Mouse (Mus musculus) megakaryocyte, adult 5-6 weeks (primary cell): ENCODE data around the gene Oca2. TPM values are rescaled to one million over a fixed set of nuclear protein-coding genes. Genes with fewer than 3 reads are reported as not detected.

Source experiments
- ATAC-seq: 2 replicates; pipeline ENCODE4 v1.8.0; 2016; ENCODE audit warnings: mild to moderate bottlenecking, inconsistent platforms; ENCODE audit not compliant: poor library complexity, severe bottlenecking
- total RNA-seq, 2 experiments: library from RNA; stranded (forward) in 1 of 2; stranded (reverse) in 1 of 2; fragments of 153-499, 151-499 nt in 1 of 2; fragments of 221-1000, 200-1000 nt in 1 of 2; gene quantifications; 2 replicates each; pipeline versions ENCODE4 v1.2.3 to v1.2.4; 2015 to 2017

The Oca2 gene
- total RNA-seq (2015) (not detected in 2 replicates), total RNA-seq (2017) (not detected in 2 replicates)

DNA sequence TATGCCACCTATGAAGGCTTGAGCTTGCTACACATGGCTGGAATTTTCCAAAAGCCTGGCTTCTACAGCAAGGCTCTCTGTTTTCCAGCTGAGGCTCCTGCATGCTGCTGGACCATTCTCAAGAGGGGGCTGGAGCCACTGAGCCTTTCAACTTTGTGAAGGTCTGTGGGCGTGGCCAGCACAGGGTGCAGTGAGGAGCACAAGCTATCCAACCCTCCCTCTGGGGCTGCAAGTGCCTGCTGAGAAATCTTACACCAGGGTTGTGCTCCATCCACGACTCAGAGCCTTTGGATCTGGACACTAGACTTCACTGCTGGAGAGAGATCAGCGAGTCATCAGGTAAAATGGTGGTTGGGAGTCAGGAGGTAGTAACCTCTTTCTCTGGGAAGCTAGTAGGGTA lies at the start of gene Oca2:
Oca2 (plus strand) TSS at position 218 of the 400 bp plus-strand sequence.
- no peak for ATAC-seq

DNA sequence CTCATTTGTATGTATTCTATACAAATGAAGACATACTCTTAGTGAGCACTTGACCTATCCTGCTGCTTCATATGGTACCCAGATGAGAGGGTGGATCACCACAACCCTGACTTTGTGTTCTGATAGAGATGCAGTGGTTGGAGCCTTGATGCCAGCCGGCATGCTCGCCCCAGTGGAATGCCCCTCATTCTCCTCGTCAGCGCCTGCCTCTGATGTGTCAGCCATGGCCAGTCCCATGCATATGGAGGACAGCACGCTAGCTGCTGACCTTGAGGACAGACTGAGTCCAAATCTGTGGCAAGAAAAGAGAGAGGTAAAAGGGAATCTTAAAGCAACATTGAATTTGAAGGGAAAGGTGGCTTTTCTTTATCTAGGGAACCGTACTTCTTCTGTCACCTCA lies 48.5 kb upstream of the Oca2 start:
- no peak for ATAC-seq

DNA sequence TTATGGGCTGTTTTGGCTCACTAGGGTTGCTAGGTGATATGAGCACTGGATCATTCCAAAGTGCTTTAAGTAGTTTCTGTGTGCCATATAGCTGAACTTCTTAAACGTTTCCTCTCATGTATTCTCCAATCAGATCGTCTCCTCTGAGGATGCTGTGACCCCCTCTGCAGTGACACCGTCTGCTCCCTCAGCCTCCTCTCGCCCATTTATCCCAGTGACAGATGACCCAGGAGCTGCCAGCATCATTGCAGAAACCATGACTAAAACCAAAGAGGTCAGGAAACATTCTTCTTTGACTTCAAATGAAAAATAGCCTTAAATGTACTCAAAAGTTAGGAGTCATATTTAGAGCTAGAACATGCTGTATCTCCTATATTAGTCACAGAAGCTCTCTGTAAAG lies 47.9 kb upstream of the Oca2 start:
- no peak for ATAC-seq

DNA sequence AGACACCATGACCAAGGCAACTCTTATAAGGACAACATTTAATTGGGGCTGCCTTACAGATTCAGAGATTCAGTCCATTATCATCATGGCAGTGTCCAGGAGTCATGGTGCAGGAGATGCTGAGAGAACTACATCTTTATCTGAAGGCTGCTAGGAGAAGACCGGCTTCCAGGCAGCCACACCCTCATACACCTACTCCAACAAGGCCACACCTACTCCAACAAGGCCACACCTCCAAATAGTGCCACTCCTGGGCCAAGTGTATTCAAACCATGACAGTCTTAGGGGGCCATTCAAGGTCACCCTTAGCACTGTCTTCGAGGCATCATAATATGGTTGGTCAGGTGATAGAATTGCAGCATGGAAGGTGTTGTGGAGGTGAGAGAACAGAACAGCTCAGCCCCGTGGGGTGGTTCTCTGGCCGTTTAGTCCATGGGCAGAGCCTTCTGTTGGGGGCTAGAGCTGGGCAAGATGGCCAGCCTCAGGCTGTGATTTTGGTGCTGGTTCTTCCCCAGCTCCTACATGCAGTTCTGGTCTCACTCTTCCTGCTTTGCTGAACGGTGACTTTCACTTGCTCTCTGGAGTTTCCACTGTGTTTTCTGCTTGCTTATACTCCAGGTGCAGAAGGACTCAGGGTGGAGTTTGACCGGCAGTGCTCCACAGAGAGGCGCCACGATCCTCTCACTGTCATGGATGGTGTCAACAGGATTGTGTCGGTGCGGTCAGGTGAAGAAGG lies 37.9 kb upstream of the Oca2 start:
- no peak for ATAC-seq

DNA sequence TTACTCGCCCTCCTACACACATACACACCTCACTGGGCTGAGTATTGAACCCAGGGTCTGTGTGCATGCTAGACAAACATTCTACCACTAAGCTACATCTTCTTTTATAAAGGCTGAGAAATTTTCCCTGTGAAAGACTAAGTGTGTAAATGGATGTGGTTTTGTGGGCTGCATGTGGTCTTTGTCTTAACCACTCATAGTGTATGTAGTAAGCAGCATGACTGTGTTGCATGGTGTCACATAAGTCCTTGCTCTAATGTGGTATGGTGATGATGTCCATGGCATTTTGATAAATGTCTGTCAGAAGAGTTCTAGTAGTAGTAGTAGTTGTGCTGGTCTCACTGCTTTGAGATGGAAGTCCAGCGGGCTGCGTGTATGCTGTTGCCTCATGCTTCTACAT lies 36.7 kb upstream of the Oca2 start:
- ATAC-seq, result peak; percentile 65

DNA sequence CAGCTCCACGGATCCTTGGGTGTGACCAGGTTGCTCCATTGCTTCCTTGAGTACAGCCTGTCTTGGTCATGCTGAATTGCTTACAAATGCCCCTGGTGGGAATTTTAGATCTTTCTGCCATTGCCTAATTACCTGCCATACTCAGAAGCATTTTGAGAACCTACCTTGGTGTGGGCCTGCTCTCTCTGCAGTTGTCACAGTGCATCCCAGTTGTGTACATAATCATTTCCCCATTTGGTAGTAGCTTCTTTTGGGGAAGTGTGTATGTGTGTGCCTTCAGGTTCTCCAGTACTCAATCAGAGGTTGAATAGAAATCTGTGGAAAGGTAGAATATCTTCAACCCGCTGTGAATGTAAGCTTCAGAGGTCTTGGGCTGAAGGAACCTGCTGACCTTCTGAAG lies 36.3 kb upstream of the Oca2 start:
- peak; percentile 67 for ATAC-seq

DNA sequence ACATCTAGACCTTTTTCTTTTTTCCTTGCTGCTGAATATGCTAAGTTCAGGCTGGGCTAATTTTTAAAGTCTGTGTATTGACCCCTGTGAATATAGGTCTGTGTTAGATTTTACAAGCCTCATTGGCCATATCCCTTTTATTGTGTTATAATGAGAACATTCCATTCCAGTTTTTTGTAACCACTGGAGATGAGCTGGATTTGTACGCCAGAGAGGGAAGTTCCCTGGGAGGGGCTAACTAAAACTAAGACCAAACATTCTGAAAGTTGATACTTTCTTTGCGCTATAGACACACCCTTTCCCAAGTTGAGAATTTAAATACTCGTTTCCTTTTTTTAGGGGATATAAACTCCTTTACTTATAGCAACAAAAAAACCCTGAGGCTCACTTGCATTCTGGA lies 34.7 kb upstream of the Oca2 start:
- no peak for ATAC-seq

DNA sequence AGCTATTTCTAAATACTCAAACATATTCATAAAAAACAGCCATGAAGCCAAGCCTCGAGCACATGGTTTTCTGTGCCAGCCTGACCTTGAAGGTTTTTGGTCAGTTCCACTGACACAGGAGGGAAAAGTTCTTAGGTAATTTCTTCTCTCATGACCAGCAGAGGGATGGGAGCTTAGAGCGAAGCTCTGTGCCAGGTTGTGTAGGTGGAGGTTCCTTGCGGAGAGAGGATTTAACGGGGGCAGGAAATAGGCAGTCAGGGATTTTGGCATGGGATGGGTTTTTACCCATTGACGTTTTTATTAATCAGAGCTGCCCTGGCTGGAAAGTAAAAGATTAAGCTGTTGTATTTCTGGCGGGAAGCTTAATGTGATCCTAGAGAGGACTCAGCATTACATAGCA lies 18.7 kb upstream of the Oca2 start:
- no peak for ATAC-seq

DNA sequence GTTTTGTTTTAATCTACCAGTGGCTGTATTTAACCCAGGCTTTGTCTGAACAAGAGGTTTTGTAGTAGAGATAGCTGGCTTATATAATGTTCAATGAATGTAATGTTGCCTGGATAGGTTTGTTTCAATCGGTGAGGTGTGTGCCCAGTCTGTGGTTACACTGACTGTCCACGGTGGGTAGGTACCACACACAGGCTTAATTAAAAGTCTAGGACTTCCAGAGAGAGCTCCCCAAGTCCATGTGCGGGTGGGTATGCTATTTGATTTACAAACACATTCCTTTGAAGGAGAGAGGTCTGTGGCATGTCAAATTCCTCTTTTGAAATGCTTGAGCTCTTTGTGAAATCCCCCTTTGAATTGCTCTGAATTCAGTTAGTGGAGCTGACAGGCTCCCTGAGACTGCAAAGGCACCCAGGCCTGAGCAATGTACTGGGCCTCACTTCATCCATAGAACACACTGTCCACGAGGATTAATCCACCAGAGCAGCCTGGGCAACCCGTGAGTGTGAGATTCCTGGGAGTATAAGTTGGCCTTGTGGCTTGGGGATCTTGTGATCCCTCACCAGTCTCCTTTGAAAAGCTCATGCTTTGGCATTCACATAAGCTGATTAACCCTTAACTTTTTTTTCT lies 3.7 kb upstream of the Oca2 start:
- no peak for ATAC-seq

DNA sequence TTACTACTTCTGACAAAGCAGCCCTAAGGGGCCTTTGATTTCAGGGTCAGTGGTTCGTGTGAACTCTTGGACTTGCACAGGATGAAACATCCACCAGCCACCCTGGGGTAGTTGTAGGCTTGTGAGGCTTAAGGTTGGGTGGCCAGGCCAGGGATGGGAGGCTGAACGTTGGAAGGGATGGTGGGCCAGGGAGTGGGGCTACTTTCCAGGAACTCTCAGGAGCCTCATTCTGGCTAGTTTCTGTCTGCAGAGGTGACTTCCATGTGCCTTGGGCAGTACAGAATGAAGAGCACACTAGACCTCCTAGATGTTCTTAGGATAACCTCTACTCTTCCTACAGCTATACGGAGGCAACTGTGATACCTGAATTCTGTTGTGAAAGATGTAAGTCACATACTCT lies 2.9 kb upstream of the Oca2 start:
- no peak for ATAC-seq

DNA sequence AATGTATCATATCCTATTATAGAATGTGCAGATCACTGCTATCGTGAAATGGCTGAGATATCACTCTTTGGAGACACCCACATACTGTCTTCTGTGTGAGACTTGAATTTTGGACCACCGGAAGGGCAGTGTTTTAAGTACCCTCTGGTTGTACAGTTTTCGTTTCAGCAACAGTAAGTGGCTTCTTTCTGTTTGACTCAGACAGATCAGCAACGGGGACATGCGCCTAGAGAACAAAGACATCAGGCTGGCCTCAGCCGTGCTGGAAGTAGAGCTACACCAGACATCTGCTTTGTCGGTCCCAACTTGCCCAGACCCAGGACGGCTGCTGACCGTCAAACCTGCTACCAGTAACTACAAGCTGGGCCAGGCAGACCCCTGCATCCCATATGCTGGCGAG lies 15.0 kb downstream of the Oca2 start:
- ATAC-seq, result no peak

DNA sequence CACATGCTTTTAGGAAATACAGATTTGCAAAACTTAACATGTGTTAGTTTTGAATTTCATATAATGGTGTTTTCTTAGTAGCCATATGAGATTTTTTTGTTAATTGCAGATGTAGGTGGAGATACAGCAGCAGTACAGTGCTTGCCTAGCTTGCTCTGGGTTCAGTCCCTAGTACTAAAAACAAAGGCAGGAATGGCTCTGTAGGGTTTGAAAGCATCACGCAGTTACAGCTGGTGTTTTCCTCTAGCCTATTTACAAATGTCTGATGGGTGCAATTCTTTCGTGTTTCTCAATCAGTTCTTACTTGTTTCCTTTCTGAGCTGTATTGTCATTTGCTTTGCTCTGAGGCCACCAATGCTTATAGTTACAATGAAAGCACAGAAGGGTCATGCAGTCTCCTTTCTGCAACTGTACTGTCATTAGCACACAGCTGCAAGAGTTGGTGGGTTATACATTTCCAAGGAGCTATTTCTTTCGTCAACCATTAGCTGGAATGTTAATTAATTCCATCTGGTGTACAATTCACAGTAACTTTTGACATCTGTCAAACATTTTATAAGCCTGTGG lies 18.4 kb downstream of the Oca2 start:
- ATAC-seq, result no peak

DNA sequence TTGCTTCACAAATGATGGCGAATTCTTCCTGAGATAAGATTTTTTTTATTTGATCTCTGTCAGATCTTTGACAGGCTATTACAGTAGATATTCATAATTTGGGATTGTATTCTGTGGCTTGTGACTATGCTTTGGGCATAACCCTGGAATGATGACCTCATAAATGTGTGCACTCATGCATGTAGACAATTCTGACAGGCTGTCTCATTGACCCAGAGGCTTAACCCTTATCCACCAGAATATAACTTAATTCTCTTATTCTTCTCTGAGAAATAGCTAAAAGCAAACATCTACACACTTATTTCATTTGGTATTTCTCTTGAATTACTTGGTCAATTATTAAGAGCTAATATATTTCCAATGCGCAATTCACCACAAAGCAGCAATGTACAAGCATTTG lies 37.9 kb downstream of the Oca2 start:
- no peak for ATAC-seq

DNA sequence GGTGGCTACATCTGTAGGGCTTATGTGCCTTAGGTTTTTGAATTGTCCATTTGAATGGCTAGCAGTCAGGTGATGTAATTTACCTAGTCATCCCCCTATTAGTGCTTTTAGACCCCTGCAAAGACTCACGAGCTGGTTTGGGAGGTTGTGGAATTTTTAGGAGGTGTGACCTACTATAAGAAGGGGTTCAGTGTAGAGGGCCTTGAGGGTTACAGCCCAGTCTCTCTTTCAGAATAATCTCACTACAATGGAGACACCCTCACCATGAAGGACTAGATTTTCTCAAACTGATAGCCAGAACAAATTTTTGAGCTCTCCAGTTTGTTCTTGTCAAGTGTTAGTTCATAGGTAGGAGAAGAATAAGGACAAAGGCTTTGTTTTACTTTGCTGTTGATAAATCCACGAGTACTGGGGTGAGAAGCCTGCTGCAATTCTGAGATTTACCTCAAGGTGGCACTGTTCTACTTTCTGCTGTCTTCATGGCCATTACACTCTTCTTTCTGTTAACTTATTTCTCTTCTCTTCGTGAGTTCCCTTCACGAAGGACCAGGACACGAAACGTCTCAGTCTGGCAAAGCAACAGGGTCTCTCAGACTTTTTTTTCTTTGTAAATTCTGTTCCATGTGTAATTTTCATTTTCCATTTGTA lies 52.0 kb downstream of the Oca2 start:
- ATAC-seq, result no peak

DNA sequence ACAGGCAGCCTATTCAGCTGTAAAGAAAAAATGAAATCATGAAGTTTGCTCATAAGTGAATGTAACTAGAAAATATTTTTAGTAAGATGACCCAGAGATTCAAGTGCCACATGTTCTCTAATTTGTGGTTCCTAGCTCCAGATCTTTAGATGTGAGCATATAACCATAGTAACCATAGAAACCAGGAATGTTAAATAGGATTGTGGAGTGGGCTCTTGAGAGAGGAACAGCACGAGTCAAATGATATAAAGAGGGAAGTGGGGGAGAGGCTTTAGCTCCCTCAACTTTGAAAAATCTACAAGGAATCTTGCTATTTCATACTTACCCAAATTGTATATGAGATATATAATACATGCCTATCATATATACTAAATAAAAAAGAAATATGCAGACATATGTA lies 64.8 kb downstream of the Oca2 start:
- ATAC-seq, result no peak

DNA sequence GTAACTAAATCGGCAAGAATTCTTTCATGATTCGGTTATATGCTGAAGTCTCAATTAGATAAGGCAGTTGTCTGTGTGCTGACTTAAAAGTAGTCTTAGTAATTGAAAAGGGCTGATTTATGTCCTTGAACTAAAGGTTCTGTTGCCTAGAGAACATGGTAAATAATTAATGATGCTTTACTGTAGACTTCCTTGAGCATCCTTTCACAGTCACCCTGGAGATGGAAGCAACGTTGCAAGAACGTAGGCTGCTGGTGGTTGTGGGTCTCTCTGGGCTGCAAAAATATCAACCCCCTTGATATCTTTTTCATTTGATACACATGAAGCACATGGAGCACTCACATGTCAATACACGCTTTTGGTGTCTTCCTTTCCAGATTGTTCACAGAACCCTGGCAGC lies 74.8 kb downstream of the Oca2 start:
- ATAC-seq, result no peak

DNA sequence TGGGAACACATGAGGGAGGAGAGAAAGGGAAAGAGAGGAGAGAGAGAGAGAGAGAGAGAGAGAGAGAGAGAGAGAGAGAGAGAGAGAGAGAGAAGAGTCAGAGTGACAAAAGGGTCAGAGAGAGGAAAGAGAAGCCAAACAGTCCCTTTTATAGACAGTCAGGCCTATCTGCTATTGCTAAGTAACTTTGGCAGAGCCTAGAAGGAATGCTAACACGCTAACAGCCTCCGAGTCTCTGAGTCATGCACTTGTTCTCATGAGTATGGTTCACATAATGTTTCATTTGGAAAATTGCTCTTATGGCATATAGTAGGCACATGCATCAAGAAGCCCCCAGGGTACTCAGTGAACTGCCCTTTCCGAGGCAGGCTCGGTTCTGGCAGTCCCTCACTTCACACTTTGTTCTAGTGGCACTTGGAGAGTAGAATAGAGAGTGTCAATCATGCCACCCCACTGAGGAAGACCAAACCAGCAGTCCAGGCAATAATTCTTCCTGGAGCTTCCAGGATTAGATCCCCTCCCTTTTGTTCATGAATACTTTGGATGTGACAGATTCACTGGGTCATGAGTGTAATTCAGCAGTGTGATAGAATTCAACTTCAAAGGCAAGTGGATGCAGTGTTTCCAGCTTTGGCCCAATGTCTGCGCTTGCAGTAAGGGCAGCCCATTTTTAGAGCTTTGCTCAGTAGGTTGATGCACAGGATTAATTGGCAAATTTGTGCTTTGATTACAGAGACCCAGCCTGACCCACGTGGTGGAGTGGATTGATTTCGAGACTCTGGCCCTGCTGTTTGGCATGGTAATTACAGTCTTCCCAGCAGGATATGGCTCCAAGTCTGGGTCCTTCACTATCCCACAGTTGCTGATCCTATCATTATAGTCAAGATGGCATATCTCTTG lies 76.3 kb downstream of the Oca2 start:
- no peak for ATAC-seq

DNA sequence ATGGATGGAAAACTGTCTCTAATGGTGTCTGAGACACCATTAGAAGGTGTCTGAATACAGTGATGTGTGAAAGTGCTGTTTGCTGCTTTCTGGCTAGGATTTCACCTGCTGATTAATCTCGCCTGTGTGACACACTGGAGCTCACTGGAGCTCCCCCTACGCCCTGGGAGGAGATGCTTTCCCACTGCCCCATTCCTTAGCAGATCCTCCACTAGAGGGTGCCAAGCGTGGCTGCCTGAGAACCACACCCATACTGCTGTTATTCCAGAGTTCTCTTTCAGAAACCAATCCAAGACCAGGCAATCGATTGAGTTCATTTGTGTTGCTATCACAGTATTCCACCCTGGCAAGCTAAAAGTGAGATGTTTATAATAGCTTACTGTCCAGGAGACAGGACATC lies 88.2 kb downstream of the Oca2 start:
- no peak for ATAC-seq

DNA sequence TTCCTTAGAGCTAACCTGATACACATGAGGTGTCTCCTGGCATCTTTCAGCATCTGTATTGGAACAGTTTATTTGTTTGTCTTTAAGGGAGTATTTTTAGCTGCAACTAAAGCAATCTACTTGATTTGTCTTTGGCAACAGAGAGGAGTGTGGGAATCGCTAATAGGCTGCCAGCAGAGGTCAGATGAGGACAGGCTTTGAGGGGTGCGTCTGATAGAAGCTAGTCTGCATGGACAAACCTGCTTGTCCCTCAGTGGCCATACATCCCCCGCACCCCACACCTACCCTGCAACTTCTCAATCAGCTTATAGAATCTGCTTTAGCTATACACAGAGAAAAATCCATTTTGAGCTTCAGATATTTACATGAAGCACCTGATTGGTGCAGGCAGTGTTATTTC lies 109.0 kb downstream of the Oca2 start:
- no peak for ATAC-seq

DNA sequence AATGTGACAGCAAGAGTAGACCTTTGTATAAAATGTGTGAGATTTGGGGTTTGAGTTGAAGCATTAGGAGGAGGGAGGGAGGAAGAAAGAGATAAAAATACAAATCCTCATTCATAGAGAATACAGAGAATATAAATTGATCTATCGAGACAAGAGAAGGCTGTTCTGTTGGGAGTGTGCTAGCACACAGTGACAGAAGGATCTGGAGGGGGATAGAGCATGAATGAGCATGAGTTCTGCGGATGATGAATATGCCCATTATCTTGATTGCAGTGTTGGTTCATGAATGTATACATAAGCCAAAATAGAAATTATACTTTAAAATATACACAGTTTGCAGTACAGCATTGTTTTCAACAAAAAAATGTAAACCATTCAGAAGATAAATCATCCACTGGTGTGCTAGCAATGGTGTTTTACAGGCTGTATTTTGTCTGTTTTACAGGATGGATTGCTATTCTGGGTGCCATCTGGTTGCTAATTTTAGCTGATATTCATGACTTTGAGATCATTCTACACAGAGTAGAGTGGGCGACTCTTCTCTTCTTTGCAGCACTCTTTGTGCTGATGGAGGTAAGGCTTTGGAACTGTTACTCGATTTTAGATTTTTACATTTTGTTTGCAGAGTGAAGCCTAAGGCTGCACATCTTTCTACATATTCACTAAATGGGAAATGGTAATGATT lies 117.2 kb downstream of the Oca2 start:
- no peak for ATAC-seq
